In the genomic region with DNA sequence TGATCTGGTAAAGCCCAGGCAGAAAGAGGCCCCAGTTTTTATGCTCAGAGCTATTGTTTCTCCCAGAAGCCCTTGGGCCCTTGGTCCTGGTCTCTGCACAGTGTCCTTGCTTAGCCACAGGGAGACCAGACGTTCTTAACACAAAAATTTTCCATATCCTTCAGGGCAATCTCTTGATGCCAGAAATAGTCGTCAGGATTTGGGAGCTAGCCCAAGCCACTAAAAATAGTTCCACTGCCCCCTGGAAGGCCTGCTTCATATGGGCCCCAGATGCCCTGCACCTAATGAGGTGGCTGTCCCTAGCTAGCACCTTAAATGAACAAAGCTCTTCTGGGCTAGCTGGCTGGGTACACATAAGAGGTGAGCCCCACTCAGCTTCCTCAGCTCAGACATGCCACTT, we compare ENCODE assay signal across 13 mouse cellular contexts.
DNase-seq lines count a peak whose midpoint lies in the region; ATAC-seq lines count a peak whose summit lies in the region.
"Had no signal": no experiment of that assay in that cellular context is flagged by ENCODE, and none has a peak within 500 bp of the region (broad histone marks: within the 10 kb centered on the region; RNA-seq: fewer than 3 reads in every experiment).

No protein-coding gene starts in this region.

- no peaks in the 10 kb centered on the region for H3K27me3 ChIP-seq in forebrain, embryonic 12.5 days
- H3K27me3 ChIP-seq in neural tube, embryonic 15.5 days (replicated peaks): no peaks in the 10 kb centered on the region
- H3K27me3 ChIP-seq: neural tube, embryonic 12.5 days had no signal

- H3K9ac ChIP-seq in forebrain, embryonic 12.5 days: no peak overlapping the region
- H3K9ac ChIP-seq in neural tube, embryonic 15.5 days (replicated peaks): no peak overlapping the region
- H3K9ac ChIP-seq: neural tube, embryonic 12.5 days had no signal

- H3K4me2 ChIP-seq in forebrain, embryonic 12.5 days: no peak overlapping the region
- no peak overlapping the region for H3K4me2 ChIP-seq in neural tube, embryonic 15.5 days
- H3K4me2 ChIP-seq: neural tube, embryonic 12.5 days had no signal

- no peak overlapping the region for H3K4me3 ChIP-seq in forebrain, embryonic 12.5 days (replicated peaks)
- H3K4me3 ChIP-seq in neural tube, embryonic 15.5 days (replicated peaks): no peak overlapping the region
- H3K4me3 ChIP-seq: midbrain, embryonic 10.5 days; neural tube, embryonic 12.5 days had no signal

- no peaks in the 10 kb centered on the region for H3K4me1 ChIP-seq in forebrain, embryonic 12.5 days
- H3K4me1 ChIP-seq in neural tube, embryonic 15.5 days: no peaks in the 10 kb centered on the region
- H3K4me1 ChIP-seq: midbrain, embryonic 10.5 days; neural tube, embryonic 12.5 days had no signal

- H3K27ac ChIP-seq in forebrain, embryonic 12.5 days: no peak overlapping the region
- H3K27ac ChIP-seq in neural tube, embryonic 15.5 days (replicated peaks): no peak overlapping the region
- H3K27ac ChIP-seq: kidney, postnatal 0 days; midbrain, embryonic 10.5 days; neural tube, embryonic 12.5 days had no signal

- H3K36me3 ChIP-seq in forebrain, embryonic 12.5 days (replicated peaks): no peaks in the 10 kb centered on the region
- no peaks in the 10 kb centered on the region for H3K36me3 ChIP-seq in neural tube, embryonic 15.5 days
- H3K36me3 ChIP-seq: midbrain, embryonic 10.5 days; neural tube, embryonic 12.5 days had no signal

- H3K9me3 ChIP-seq in forebrain, embryonic 12.5 days: peaks cover 5% of the 10 kb centered on the region; the same call in 1 of the 2 replicates
- H3K9me3 ChIP-seq in neural tube, embryonic 15.5 days (replicated peaks): no peaks in the 10 kb centered on the region

- 79% methylated on average over 2 of the region's 2 CpGs for WGBS in forebrain, embryonic 12.5 days
- 79% methylated on average over 2 of the region's 2 CpGs for WGBS in neural tube, embryonic 15.5 days

- ATAC-seq in forebrain, embryonic 12.5 days (ENCODE audit: low FRiP score): no peak
- ATAC-seq in neural tube, embryonic 15.5 days (ENCODE audit: low FRiP score): no peak

- peak; percentile 85 for DNase-seq in gastrocnemius, adult 18-20 months (ENCODE audit: low spot score)
- DNase-seq in gastrocnemius, postnatal 14 days: no peak
- DNase-seq in lung, postnatal 14 days: peak; percentile 41
- DNase-seq in lung, postnatal 4 days: no peak
- peak; percentile 83 for DNase-seq in heart, postnatal 4 days
- no peak for DNase-seq in frontal cortex, postnatal 14 days (ENCODE audit: low spot score in 2 of 2)
- DNase-seq: adrenal gland, adult 8-10 months; cerebellum, adult 11 months had no signal

- intact Hi-C loops in gastrocnemius, postnatal 14 days (cut with DNase I; ENCODE audit: low total_unique reads): no loop called here

Comparison
In these comparisons a context has a peak if more than half of its experiments do, and no peak if none do; other contexts are left out.
1. DNase-seq: peak in gastrocnemius, adult 18-20 months (single experiment), lung, postnatal 14 days (single experiment) and heart, postnatal 4 days (single experiment); none in gastrocnemius, postnatal 14 days (single experiment), lung, postnatal 4 days (0 of 2) and frontal cortex, postnatal 14 days (0 of 2).